Mouse (Mus musculus) forebrain, embryonic 11.5 days (tissue): ENCODE data around the gene Gbf1. TPM values are rescaled to one million over a fixed set of nuclear protein-coding genes. Genes with fewer than 3 reads are reported as not detected.

Experiments
- ATAC-seq: fragments of 200-750 bp; cut with Nextera tagmentation; replicated peaks from 2 replicates; pipeline ENCODE4 v1.8.0; 2017; ENCODE audit warnings: moderate TSS enrichment; ENCODE audit not compliant: low FRiP score
- DNase-seq: peaks from one replicate; pipeline ENCODE4 v3.0.0-alpha.2; 2017; ENCODE audit warnings: low spot score
- H3K27ac ChIP-seq: fragments of 300-500 bp; sonication (generic); 2 replicates; pipeline ENCODE4 v1.5.1; 2014; ENCODE audit warnings: low read depth, low read length
- H3K27me3 ChIP-seq: fragments of 300-500 bp; sonication (generic); 2 replicates; pipeline ENCODE4 v1.6.1; 2014; ENCODE audit warnings: mild to moderate bottlenecking, low read length, mixed read lengths; ENCODE audit not compliant: control insufficient read depth, insufficient read depth
- H3K36me3 ChIP-seq: fragments of 300-500 bp; sonication (generic); 2 replicates; pipeline ENCODE4 v1.6.1; 2014; ENCODE audit warnings: mild to moderate bottlenecking, low read length, moderate library complexity, mixed read lengths; ENCODE audit not compliant: control insufficient read depth, insufficient read depth
- H3K4me1 ChIP-seq: fragments of 300-500 bp; sonication (generic); replicated peaks from 2 replicates; pipeline ENCODE4 v1.6.1; 2014; ENCODE audit warnings: low read length, mixed read lengths; ENCODE audit not compliant: control insufficient read depth, insufficient read depth
- H3K4me2 ChIP-seq: fragments of 300-500 bp; sonication (generic); 2 replicates; pipeline ENCODE4 v1.6.1; 2014; ENCODE audit warnings: low read depth, mild to moderate bottlenecking, low read length, moderate library complexity, mixed read lengths; ENCODE audit not compliant: severe bottlenecking
- H3K4me3 ChIP-seq: fragments of 300-500 bp; sonication (generic); 2 replicates; pipeline ENCODE4 v1.5.1; 2014; ENCODE audit warnings: low read depth, low read length
- H3K9ac ChIP-seq: fragments of 300-500 bp; sonication (generic); 2 replicates; pipeline ENCODE4 v1.6.1; 2014; ENCODE audit warnings: low read length
- H3K9me3 ChIP-seq: fragments of 300-500 bp; sonication (generic); 2 replicates; pipeline ENCODE4 v1.6.1; 2016; ENCODE audit warnings: low read length, mixed read lengths; ENCODE audit not compliant: control insufficient read depth
- WGBS: fragments of 180-500 bp; shearing (Covaris S2); extraction: QIAGEN DNeasy Blood & Tissue Kit; methylation state at CpG from one replicate; pipeline ENCODE4 v1.1.7; 2014; 5-methylcytosine and 5-hydroxymethylcytosine counted together
- polyA plus RNA-seq: library from polyadenylated mRNA; unstranded; fragments of >200 nt; fragmentation: Nextera tagmentation; extraction: Ambion mirVana; gene quantifications from 2 replicates; pipeline ENCODE4 v1.2.1, GENCODE M21; 2014

Gbf1 gene
- polyA plus RNA-seq, 1 experiment from 2014 or later = 49.0 TPM

- H3K27me3 ChIP-seq = no peaks in the 10 kb centered on the region
- no peak overlapping the region for H3K9ac ChIP-seq
- ATAC-seq (no peak), DNase-seq (no peak)
- no peak overlapping the region for H3K4me2 ChIP-seq
- no peak overlapping the region for H3K27ac ChIP-seq
- no peak overlapping the region for H3K4me3 ChIP-seq
- H3K9me3 ChIP-seq = no peaks in the 10 kb centered on the region
- H3K4me1 ChIP-seq = 0 out of 2 replicates have a peak, but pooled peaks cover 2% of the 10 kb centered on the region
- no peaks in the 10 kb centered on the region for H3K36me3 ChIP-seq
- WGBS = 83% methylated on average over 5 of the region's 5 CpGs
Measured at GRCm38 (mm10) chr19:46242416-46242815, 90.1 kb downstream of the Gbf1 start.

- Histone ChIP-seq H3K4me2 (no peak overlapping the region), H3K27ac (no peak overlapping the region), H3K4me3 (no peak overlapping the region), H3K4me1 (0 out of 2 replicates have a peak, but pooled peaks cover 2% of the 10 kb centered on the region), H3K36me3 (no peaks in the 10 kb centered on the region), H3K9me3 (no peaks in the 10 kb centered on the region), H3K27me3 (no peaks in the 10 kb centered on the region), H3K9ac (no peak overlapping the region)
- DNase-seq = no peak
- no peak for ATAC-seq
- WGBS = 14% methylated on average over 5 of the region's 5 CpGs
Measured at GRCm38 (mm10) chr19:46244628-46245027, 92.3 kb downstream of the Gbf1 start.

- Histone ChIP-seq H3K4me1 (0 out of 2 replicates have a peak, but pooled peaks cover 2% of the 10 kb centered on the region), H3K9me3 (no peaks in the 10 kb centered on the region), H3K27ac (no peak overlapping the region), H3K36me3 (no peaks in the 10 kb centered on the region), H3K4me3 (no peak overlapping the region), H3K9ac (no peak overlapping the region), H3K4me2 (no peak overlapping the region), H3K27me3 (no peaks in the 10 kb centered on the region)
- DNase-seq (no peak), ATAC-seq (no peak)
- 55% methylated on average over 7 of the region's 7 CpGs for WGBS
Measured at GRCm38 (mm10) chr19:46248991-46249390, 96.7 kb downstream of the Gbf1 start.

GRCm38 (mm10) chr19:46254163-46254752, 101.9 kb downstream of the Gbf1 start:
- H3K9me3 ChIP-seq = no peaks in the 10 kb centered on the region
- no peak overlapping the region for H3K9ac ChIP-seq
- no peaks in the 10 kb centered on the region for H3K27me3 ChIP-seq
- no peak overlapping the region for H3K4me2 ChIP-seq
- no peaks in the 10 kb centered on the region for H3K4me1 ChIP-seq
- ATAC-seq (no peak), DNase-seq (no peak)
- no peak overlapping the region for H3K4me3 ChIP-seq
- H3K36me3 ChIP-seq = no peaks in the 10 kb centered on the region; the same call in 1 of the 2 replicates
- no peak overlapping the region for H3K27ac ChIP-seq
- 38% methylated on average over 7 of the region's 7 CpGs for WGBS

- 90% methylated on average over 7 of the region's 7 CpGs for WGBS
- DNase-seq (no peak), ATAC-seq (no peak)
- no peaks in the 10 kb centered on the region for H3K4me1 ChIP-seq
- peaks cover 5% of the 10 kb centered on the region; the same call in 1 of the 2 replicates for H3K36me3 ChIP-seq
- H3K9me3 ChIP-seq = no peaks in the 10 kb centered on the region
- H3K27me3 ChIP-seq = no peaks in the 10 kb centered on the region
- no peak overlapping the region for H3K4me2 ChIP-seq
- no peak overlapping the region for H3K27ac ChIP-seq
- H3K4me3 ChIP-seq = no peak overlapping the region
- H3K9ac ChIP-seq = no peak overlapping the region
Measured at GRCm38 (mm10) chr19:46264762-46265161, 112.5 kb downstream of the Gbf1 start.

GRCm38 (mm10) chr19:46275307-46275706, 123.0 kb downstream of the Gbf1 start:
- H3K4me3 ChIP-seq = no peak overlapping the region
- H3K9ac ChIP-seq = no peak overlapping the region
- no peaks in the 10 kb centered on the region for H3K4me1 ChIP-seq
- H3K27ac ChIP-seq = no peak overlapping the region
- no peaks in the 10 kb centered on the region; the same call in 1 of the 2 replicates for H3K9me3 ChIP-seq
- ATAC-seq (no peak), DNase-seq (no peak)
- peaks cover 9% of the 10 kb centered on the region; the same call in 1 of the 2 replicates for H3K36me3 ChIP-seq
- no peaks in the 10 kb centered on the region for H3K27me3 ChIP-seq
- no peak overlapping the region for H3K4me2 ChIP-seq

- no peaks in the 10 kb centered on the region for H3K4me1 ChIP-seq
- 94% methylated on average over 11 of the region's 11 CpGs for WGBS
Measured at GRCm38 (mm10) chr19:46282081-46282849, 130.0 kb downstream of the Gbf1 start.

GRCm38 (mm10) chr19:46284686-46285085, 132.4 kb downstream of the Gbf1 start:
- no peak overlapping the region for H3K4me3 ChIP-seq
- H3K27me3 ChIP-seq = no peaks in the 10 kb centered on the region
- DNase-seq (no peak), ATAC-seq (no peak)
- no peak overlapping the region for H3K9ac ChIP-seq
- H3K9me3 ChIP-seq = no peaks in the 10 kb centered on the region
- H3K4me2 ChIP-seq = no peak overlapping the region
- H3K36me3 ChIP-seq = peaks cover 16% of the 10 kb centered on the region; the same call in 1 of the 2 replicates
- no peaks in the 10 kb centered on the region for H3K4me1 ChIP-seq
- no peak overlapping the region for H3K27ac ChIP-seq
- WGBS = 92% methylated on average over 4 of the region's 4 CpGs

More at GRCm38 (mm10) chr19:46282081-46282849, 130.0 kb downstream of the Gbf1 start:
- H3K9ac ChIP-seq = no peak overlapping the region
- DNase-seq = no peak
- H3K4me3 ChIP-seq = no peak overlapping the region
- H3K27me3 ChIP-seq = no peaks in the 10 kb centered on the region
- no peak overlapping the region for H3K4me2 ChIP-seq
- peaks cover 16% of the 10 kb centered on the region; the same call in 1 of the 2 replicates for H3K36me3 ChIP-seq
- no peaks in the 10 kb centered on the region for H3K9me3 ChIP-seq
- no peak for ATAC-seq
- no peak overlapping the region for H3K27ac ChIP-seq
